Comparison of ENCODE assay signal across 10 mouse cellular contexts in the genomic region with DNA sequence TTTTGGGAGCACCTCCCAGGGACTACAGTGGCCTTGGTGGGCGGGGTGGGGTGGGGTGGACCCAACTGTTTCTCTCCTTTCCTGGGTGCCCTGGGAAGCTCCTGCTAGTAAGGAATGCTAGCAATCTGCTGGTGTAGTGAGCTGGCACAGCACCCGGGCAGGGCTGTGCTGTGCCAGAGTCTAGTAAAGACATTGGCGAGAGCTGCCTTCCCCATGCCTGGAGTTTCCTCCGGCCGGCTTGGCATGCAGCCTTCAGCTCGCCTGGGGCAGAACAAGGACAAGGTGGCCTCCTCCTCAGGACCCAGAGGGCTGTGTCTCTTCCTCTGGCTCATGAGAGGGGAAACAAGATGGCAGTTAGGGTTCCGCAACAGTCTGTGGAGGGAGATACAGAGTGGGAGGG.
DNase-seq lines count a peak whose midpoint lies in the region; ATAC-seq and TF ChIP-seq lines count a peak whose summit lies in the region.
"Had no signal": no experiment of that assay in that cellular context is flagged by ENCODE, and none has a peak within 500 bp of the region (broad histone marks: within the 10 kb centered on the region; RNA-seq: fewer than 3 reads in every experiment).

No protein-coding gene starts in this region.

- H3K4me2 ChIP-seq in lung, postnatal 0 days (replicated peaks; ENCODE audit: low read depth, low read length): no peak overlapping the region
- H3K4me2 ChIP-seq: embryonic facial prominence, embryonic 13.5 days had no signal

- TF ChIP-seq CTCF in lung, postnatal 0 days (IDR thresholded peaks at IDR 0.05): no peak

- H3K36me3 ChIP-seq in lung, postnatal 0 days (ENCODE audit: insufficient read depth, low read length): no peaks in the 10 kb centered on the region
- peaks cover 14% of the 10 kb centered on the region; the same call in 1 of the 2 replicates for H3K36me3 ChIP-seq in heart, embryonic 10.5 days
- peaks cover 3% of the 10 kb centered on the region; the same call in 1 of the 2 replicates for H3K36me3 ChIP-seq in midbrain, embryonic 10.5 days
- H3K36me3 ChIP-seq: embryonic facial prominence, embryonic 13.5 days had no signal

- H3K9ac ChIP-seq in lung, postnatal 0 days (replicated peaks; ENCODE audit: low read depth): no peak overlapping the region
- H3K9ac ChIP-seq: embryonic facial prominence, embryonic 13.5 days; liver, embryonic 14.5 days had no signal

- no peak overlapping the region for H3K4me3 ChIP-seq in lung, postnatal 0 days (ENCODE audit: low read depth, low read length)
- H3K4me3 ChIP-seq in heart, embryonic 10.5 days: no peak overlapping the region
- no peak overlapping the region for H3K4me3 ChIP-seq in midbrain, embryonic 10.5 days
- H3K4me3 ChIP-seq: embryonic facial prominence, embryonic 13.5 days had no signal

- no peak for TF ChIP-seq EP300 in lung, postnatal 0 days (IDR thresholded peaks at IDR 0.05)

- DNase-seq in lung, adult 18-20 months: peak; percentile 71 to 80
- DNase-seq in lung, postnatal 0 days (ENCODE audit: low spot score): no peak
- DNase-seq in heart, embryonic 10.5 days (ENCODE audit: low spot score): no peak
- peak; percentile 68 for DNase-seq in lung, postnatal 25 days (ENCODE audit: low spot score)
- no peak for DNase-seq in thymus, postnatal 0 days (ENCODE audit: low spot score)
- no peak for DNase-seq in midbrain, embryonic 10.5 days (ENCODE audit: low spot score)

- no peak overlapping the region for H3K27ac ChIP-seq in lung, postnatal 0 days (ENCODE audit: low read length)
- H3K27ac ChIP-seq in heart, embryonic 10.5 days: peak overlapping the region; percentile 44; the same call in 1 of the 2 replicates
- no peak overlapping the region for H3K27ac ChIP-seq in midbrain, embryonic 10.5 days (replicated peaks)
- H3K27ac ChIP-seq: embryonic facial prominence, embryonic 13.5 days; liver, embryonic 14.5 days had no signal

- peaks cover 4% of the 10 kb centered on the region; the same call in 1 of the 2 replicates for H3K4me1 ChIP-seq in lung, postnatal 0 days (ENCODE audit: insufficient read depth, low read depth, low read length)
- peaks cover 77% of the 10 kb centered on the region for H3K4me1 ChIP-seq in heart, embryonic 10.5 days
- peaks cover 57% of the 10 kb centered on the region for H3K4me1 ChIP-seq in midbrain, embryonic 10.5 days

- H3K9me3 ChIP-seq in lung, postnatal 0 days (ENCODE audit: low read length): no peaks in the 10 kb centered on the region
- no peaks in the 10 kb centered on the region for H3K9me3 ChIP-seq in heart, embryonic 10.5 days
- H3K9me3 ChIP-seq in midbrain, embryonic 10.5 days (replicated peaks): no peaks in the 10 kb centered on the region
- H3K9me3 ChIP-seq: embryonic facial prominence, embryonic 13.5 days had no signal

- 66% methylated on average over 7 of the region's 7 CpGs for WGBS in lung, postnatal 0 days
- 88% methylated on average over 7 of the region's 7 CpGs for WGBS in heart, embryonic 10.5 days
- WGBS in midbrain, embryonic 10.5 days: 90% methylated on average over 7 of the region's 7 CpGs

- no peak for ATAC-seq in lung, postnatal 0 days
- peak; percentile 64; the same call in 1 of the 2 replicates for ATAC-seq in cerebellum, adult (ENCODE audit: insufficient number of reproducible peaks, low FRiP score, low TSS enrichment)
- no peak for ATAC-seq in megakaryocyte-erythroid progenitor cell, adult 5-6 weeks (replicated peaks; ENCODE audit: low FRiP score, low TSS enrichment, poor library complexity, severe bottlenecking)

- no peaks in the 10 kb centered on the region for H3K27me3 ChIP-seq in lung, postnatal 0 days (replicated peaks; ENCODE audit: insufficient read depth, low read length)
- peaks cover 6% of the 10 kb centered on the region; the same call in 1 of the 2 replicates for H3K27me3 ChIP-seq in heart, embryonic 10.5 days (ENCODE audit: insufficient read depth, poor library complexity, severe bottlenecking)
- peaks cover 96% of the 10 kb centered on the region for H3K27me3 ChIP-seq in midbrain, embryonic 10.5 days (ENCODE audit: low read depth, poor library complexity, severe bottlenecking)

Comparison
In these comparisons a context has a peak if more than half of its experiments do, and no peak if none do; other contexts are left out.
1. DNase-seq: peak in lung, adult 18-20 months (2 of 2) and lung, postnatal 25 days (single experiment); none in lung, postnatal 0 days (single experiment), heart, embryonic 10.5 days (single experiment), thymus, postnatal 0 days (single experiment) and midbrain, embryonic 10.5 days (single experiment).